Mouse (Mus musculus) intestine, embryonic 16.5 days (tissue): ENCODE results near the gene Wdr66. TPM values are rescaled to one million over a fixed set of nuclear protein-coding genes. Genes with fewer than 3 reads are reported as not detected.
A peak's percentile ranks its signal among the peaks of the same experiment; 100 is the strongest.

Experiments
- ATAC-seq: fragments of 200-750 bp; cut with Nextera tagmentation; 2 replicates; pipeline ENCODE4 v1.8.0; 2017; ENCODE audit warnings: moderate TSS enrichment, moderate library complexity
- H3K27ac ChIP-seq: fragments of 300-500 bp; sonication (generic); 2 replicates; pipeline ENCODE4 v1.5.1; 2014; ENCODE audit warnings: mild to moderate bottlenecking, low read length
- H3K27me3 ChIP-seq: fragments of 300-500 bp; sonication (generic); replicated peaks from 2 replicates; pipeline ENCODE4 v1.6.1; 2014; ENCODE audit warnings: low read length, control low read depth, mixed read lengths; ENCODE audit not compliant: control insufficient read depth, insufficient read depth
- H3K36me3 ChIP-seq: fragments of 300-500 bp; sonication (generic); 2 replicates; pipeline ENCODE4 v1.6.1; 2014; ENCODE audit warnings: low read length, control low read depth; ENCODE audit not compliant: control insufficient read depth, insufficient read depth
- H3K4me1 ChIP-seq: fragments of 300-500 bp; sonication (generic); 2 replicates; pipeline ENCODE4 v1.6.1; 2014; ENCODE audit warnings: low read length, control low read depth, mixed read lengths; ENCODE audit not compliant: control insufficient read depth, insufficient read depth
- H3K4me2 ChIP-seq: fragments of 300-500 bp; sonication (generic); 2 replicates; pipeline ENCODE4 v1.6.1; 2014; ENCODE audit warnings: low read depth, low read length, control low read depth
- H3K4me3 ChIP-seq: fragments of 300-500 bp; sonication (generic); 2 replicates; pipeline ENCODE4 v1.5.1; 2014; ENCODE audit warnings: mild to moderate bottlenecking, low read length
- H3K9ac ChIP-seq: fragments of 300-500 bp; sonication (generic); 2 replicates; pipeline ENCODE4 v1.6.1; 2014; ENCODE audit warnings: low read depth, low read length
- H3K9me3 ChIP-seq: fragments of 300-500 bp; sonication (generic); 2 replicates; pipeline ENCODE4 v1.6.1; 2016; ENCODE audit warnings: low read length, control low read depth; ENCODE audit not compliant: control insufficient read depth
- WGBS: fragments of 180-500 bp; shearing (Covaris S2); extraction: QIAGEN DNeasy Blood & Tissue Kit; methylation state at CpG from one replicate; pipeline ENCODE4 v1.1.7; 2014; 5-methylcytosine and 5-hydroxymethylcytosine counted together
- polyA plus RNA-seq: library from polyadenylated mRNA; unstranded; fragments of >200 nt; fragmentation: Nextera tagmentation; extraction: Ambion mirVana; gene quantifications from 2 replicates; pipeline ENCODE4 v1.2.1, GENCODE M21; 2015

The Wdr66 gene
- polyA plus RNA-seq, 1 experiment from 2014 or later: 0.50 TPM

DNA sequence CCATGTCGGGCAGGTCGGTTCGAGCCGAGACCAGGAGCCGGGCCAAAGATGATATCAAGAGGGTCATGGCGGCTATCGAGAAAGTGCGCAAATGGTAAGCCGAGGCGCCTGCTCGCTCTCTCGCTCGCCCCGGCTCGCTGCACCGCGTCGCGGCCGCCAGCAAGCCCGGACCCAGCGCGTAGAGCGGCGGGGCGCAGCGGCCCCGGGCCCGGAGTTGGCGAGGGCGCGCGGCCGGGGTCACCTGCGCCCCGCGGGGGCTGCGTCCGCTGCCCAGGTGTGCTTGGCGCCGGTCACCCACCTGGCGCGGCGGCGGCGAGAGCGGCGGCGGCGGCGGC, 92.7 kb downstream of the Wdr66 start:
- H3K27me3 ChIP-seq: no peaks in the 10 kb centered on the region
- no peaks in the 10 kb centered on the region for H3K9me3 ChIP-seq
- peak; percentile 31 for ATAC-seq
- H3K4me1 ChIP-seq: peaks cover 17% of the 10 kb centered on the region
- H3K4me2 ChIP-seq: peak overlapping the region; percentile 79
- H3K9ac ChIP-seq: peak overlapping the region; percentile 96
- WGBS: under 1% methylated on average over 46 of the region's 51 CpGs
- no peaks in the 10 kb centered on the region for H3K36me3 ChIP-seq
- H3K4me3 ChIP-seq: peak overlapping the region; percentile 89
- H3K27ac ChIP-seq: peak overlapping the region; percentile 97

DNA sequence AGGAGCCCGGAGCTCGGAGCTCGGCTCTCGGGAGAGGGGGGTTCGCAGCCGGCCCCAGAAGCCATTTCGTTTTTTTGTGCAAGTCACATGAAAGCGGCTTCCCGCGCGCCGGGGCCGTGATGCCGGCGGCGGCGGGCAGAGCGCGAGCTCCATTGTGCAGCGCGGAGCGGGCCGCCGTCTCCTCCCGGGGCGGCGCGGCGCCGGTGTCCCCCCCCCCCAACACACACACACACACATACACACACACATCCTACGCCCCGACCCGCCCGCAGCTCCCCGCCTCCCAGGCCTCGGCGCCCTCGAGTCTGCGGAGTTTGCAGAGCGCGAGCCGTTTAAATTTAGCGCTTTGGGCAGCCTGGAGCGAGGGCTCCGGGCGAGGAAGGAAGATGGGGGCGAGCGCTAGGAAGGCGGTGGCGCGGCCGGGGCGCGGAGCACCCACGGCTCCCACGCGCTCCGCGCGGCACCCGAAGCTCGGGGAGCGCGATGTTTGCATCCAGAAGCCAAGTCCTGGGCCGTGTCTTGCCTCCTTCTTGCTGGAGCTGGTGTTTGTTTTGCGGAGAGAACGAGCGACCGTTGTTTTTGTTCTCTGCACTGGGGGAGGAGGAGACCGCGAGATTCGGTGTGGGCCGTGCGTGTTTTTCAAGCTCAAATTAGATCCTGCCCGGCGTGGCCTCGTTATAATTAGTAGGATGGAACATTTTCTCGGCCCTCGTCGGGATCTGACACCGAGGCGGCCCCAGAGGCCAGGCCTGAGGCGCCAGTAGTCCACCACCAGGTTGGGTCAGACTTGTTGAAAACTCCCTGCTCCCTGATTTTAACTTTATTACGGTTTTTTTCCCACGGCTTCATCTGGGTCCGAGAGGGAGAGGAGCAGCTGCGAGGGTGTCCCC, 93.3 kb downstream of the Wdr66 start:
- H3K27ac ChIP-seq: peak overlapping the region; percentile 97
- H3K4me1 ChIP-seq: peaks cover 17% of the 10 kb centered on the region
- peak overlapping the region; percentile 96 for H3K9ac ChIP-seq
- H3K27me3 ChIP-seq: no peaks in the 10 kb centered on the region
- H3K4me3 ChIP-seq: peak overlapping the region; percentile 89
- H3K9me3 ChIP-seq: no peaks in the 10 kb centered on the region
- ATAC-seq: peak; percentile 44
- H3K4me2 ChIP-seq: peak overlapping the region; percentile 79
- under 1% methylated on average over 72 of the region's 87 CpGs for WGBS
- no peaks in the 10 kb centered on the region for H3K36me3 ChIP-seq

DNA sequence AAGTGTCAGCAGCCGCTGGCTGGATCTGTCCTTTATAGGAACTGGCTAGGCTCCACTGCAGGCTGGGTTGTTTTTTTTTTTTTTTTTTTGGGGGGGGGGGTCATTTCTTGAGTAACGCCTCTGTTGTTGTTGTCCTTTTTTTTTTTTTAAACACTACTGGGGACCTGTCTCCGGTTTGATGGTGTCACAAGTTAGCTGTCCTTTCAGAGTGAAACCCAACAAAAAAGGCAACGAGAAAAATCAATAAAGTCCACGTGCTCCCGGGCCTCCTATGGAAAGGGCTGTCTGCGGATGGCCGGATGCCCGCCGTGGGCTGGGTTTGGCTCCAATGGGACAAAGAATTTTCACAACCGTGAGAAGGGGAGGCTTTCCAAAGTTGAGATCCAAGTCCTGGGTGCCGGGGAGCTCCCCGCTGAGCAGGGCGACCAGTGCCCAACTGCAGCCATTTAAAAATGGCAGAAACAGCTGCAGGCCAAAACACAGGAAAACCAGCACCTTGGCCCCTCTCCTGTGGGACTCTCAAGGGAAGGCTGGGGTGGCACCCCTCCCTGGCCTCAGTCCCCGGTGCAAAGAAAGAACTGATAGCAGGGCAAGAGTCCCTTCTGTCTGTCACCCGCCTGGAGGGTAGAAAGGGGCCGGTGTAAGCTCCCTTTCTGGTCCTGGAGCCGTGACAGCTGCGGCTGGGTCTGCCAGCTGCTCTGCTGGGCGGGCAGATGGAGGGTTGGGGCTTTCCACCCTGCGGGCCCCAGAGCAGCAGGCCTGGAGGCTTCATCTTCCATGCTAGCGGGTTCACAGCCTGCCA, 94.2 kb downstream of the Wdr66 start:
- peak overlapping the region; percentile 79 for H3K4me2 ChIP-seq
- WGBS: 2% methylated on average over 22 of the region's 22 CpGs

DNA sequence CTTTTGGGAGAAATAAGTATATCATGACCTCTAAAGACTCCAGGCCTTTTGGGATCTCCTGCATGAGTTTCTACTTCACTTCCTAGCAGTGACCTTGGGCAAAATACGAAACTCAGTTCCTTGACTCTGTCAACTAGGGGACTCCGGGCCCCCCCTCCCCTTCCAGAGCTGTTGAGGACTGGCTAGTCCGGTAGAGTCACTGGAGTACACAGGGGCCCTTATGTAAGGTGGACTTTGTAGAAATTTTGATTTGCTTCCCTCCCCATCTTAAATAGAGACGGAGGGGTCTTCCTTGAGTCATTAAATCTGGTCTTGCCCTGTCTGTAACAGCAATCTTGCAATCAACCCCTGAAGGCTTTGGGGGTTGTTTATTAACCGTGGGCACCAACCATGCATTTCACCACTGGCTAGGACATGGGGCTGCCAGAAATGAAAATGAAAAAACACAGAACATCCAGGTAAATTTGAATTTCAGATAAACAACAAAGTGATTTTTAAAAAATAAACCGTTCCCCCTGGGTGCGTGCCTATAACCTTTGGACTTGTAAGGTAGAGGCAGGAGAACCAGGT, 94.9 kb downstream of the Wdr66 start:
- H3K36me3 ChIP-seq: no peaks in the 10 kb centered on the region
- ATAC-seq: no peak
- 45% methylated on average over 7 of the region's 7 CpGs for WGBS
- H3K9ac ChIP-seq: peak overlapping the region; percentile 68
- peak overlapping the region; percentile 97 for H3K27ac ChIP-seq
- H3K4me1 ChIP-seq: peaks cover 17% of the 10 kb centered on the region
- no peaks in the 10 kb centered on the region for H3K27me3 ChIP-seq
- peak overlapping the region; percentile 79 for H3K4me2 ChIP-seq
- peak overlapping the region; percentile 89 for H3K4me3 ChIP-seq
- H3K9me3 ChIP-seq: no peaks in the 10 kb centered on the region

More for the DNA sequence above, 94.2 kb downstream of the Wdr66 start:
- Histone ChIP-seq H3K27ac (peak overlapping the region; percentile 97), H3K4me3 (peak overlapping the region; percentile 89), H3K36me3 (no peaks in the 10 kb centered on the region), H3K4me1 (peaks cover 17% of the 10 kb centered on the region), H3K27me3 (no peaks in the 10 kb centered on the region), H3K9ac (peak overlapping the region; percentile 96), H3K9me3 (no peaks in the 10 kb centered on the region)
- ATAC-seq: peak; percentile 26

DNA sequence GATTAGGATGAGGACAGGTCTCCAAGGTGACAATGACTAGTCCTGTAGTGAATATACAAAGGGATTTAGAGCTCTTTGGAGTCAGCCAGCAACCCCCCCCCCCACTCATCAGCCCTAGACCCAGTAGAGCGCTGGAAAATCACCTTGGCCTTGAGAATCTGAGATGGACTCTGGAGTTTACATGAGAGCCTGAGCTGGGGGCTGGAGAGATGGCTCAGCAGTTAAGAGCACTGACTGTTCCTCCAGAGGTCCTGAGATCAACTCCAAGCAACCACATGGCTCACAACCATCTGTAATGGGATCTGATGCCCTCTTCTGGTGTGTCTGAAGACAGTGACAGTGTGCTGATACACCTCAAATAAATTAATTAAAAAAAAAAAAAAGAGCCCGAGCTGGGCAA, 96.1 kb downstream of the Wdr66 start:
- WGBS: 60% methylated on average over 2 of the region's 2 CpGs
- Histone ChIP-seq H3K4me3 (no peak overlapping the region), H3K36me3 (no peaks in the 10 kb centered on the region), H3K9me3 (no peaks in the 10 kb centered on the region), H3K27me3 (no peaks in the 10 kb centered on the region), H3K4me2 (no peak overlapping the region), H3K4me1 (peaks cover 17% of the 10 kb centered on the region), H3K27ac (no peak overlapping the region), H3K9ac (no peak overlapping the region)
- no peak for ATAC-seq

DNA sequence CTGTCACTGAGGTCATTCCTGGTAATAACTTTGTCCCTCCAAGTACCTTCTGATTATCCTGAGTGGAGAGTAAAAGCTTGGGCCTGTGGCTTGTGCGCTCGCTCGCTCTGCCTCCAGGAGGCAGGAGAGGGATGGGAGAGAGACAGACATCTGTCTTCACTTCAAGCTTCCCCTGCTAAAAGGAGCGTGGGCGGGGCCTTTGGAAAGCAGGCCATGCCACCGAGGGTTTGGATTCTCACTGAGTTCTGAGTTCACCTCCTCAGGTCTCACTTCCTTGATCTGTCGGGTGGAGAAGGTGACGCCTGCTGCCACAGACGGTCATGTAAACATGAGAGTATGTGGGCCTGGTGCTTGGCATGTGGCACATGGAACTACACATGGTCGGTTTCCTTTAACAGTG, 98.5 kb downstream of the Wdr66 start:
- no peak overlapping the region for H3K4me2 ChIP-seq
- WGBS: 63% methylated on average over 10 of the region's 10 CpGs
- no peak for ATAC-seq
- peaks cover 14% of the 10 kb centered on the region for H3K4me1 ChIP-seq
- H3K27me3 ChIP-seq: no peaks in the 10 kb centered on the region
- H3K9me3 ChIP-seq: no peaks in the 10 kb centered on the region
- peaks cover 3% of the 10 kb centered on the region; the same call in 1 of the 2 replicates for H3K36me3 ChIP-seq
- no peak overlapping the region for H3K9ac ChIP-seq
- H3K27ac ChIP-seq: no peak overlapping the region
- no peak overlapping the region for H3K4me3 ChIP-seq

DNA sequence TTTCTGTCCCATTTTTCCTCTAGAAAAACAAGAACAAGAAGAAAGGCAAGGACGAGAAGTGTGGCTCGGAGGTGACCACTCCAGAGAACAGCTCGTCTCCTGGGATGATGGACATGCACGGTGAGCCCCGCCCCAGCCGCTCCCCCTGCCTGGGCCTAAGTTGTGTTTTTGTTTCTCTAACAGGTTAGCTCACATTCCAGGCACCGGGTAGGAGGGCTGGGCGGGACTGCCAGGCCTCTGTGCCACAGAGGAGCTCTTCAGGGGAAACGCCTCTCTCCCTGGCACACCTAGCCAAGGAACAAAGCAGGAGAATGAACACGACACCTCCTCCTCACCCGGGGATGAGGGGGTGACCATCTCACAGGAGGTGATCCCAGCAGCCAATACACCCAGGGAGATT, 104.0 kb downstream of the Wdr66 start:
- Histone ChIP-seq H3K9me3 (no peaks in the 10 kb centered on the region), H3K27ac (no peak overlapping the region), H3K9ac (no peak overlapping the region), H3K36me3 (peaks cover 3% of the 10 kb centered on the region; the same call in 1 of the 2 replicates), H3K4me1 (no peaks in the 10 kb centered on the region), H3K4me2 (no peak overlapping the region), H3K4me3 (no peak overlapping the region), H3K27me3 (no peaks in the 10 kb centered on the region)
- no peak for ATAC-seq
- WGBS: 64% methylated on average over 11 of the region's 11 CpGs

DNA sequence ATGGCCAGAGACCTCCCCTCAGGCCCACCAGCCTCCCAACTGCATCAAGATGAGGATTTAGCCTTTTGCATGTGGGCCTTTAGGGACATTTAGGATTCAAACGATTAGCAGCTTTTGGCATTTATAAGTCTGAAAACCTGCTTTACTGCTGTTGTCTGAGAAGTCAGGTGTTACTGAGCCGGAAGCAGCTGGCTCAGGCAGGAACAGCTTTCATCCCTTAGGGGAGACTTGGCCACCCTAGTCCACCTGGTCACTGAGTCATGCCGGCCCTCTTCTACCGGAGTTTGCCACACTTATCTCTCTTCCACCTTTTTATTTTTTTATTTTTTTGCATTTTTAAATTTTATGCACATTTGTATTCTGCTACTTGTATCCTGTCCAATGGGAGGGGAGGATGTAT, 105.4 kb downstream of the Wdr66 start:
- Histone ChIP-seq H3K4me3 (no peak overlapping the region), H3K36me3 (peaks cover 6% of the 10 kb centered on the region), H3K9ac (no peak overlapping the region), H3K27ac (no peak overlapping the region), H3K4me1 (no peaks in the 10 kb centered on the region), H3K4me2 (no peak overlapping the region), H3K27me3 (no peaks in the 10 kb centered on the region), H3K9me3 (no peaks in the 10 kb centered on the region)
- no peak for ATAC-seq
- WGBS: 94% methylated on average over 4 of the region's 4 CpGs

DNA sequence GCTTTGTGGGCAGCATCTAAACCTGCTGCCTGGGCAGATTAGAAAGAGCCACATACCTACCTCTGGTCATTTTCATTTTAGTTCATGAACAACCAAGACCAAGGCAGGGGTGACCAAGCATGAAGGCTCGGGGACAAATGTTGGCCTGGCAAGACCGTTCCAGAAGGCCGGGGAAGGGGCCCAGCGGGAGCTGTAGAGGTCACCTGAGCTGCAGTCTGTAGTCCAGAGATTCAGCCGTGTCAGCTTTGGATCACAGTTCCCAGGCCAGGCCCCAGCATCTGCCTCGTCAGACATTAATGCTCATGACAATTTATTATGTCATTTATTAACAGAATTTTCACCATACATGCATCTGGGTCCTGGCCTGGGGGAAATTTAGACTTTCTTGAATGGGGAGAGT, 107.5 kb downstream of the Wdr66 start:
- Histone ChIP-seq H3K36me3 (peaks cover 6% of the 10 kb centered on the region), H3K4me1 (no peaks in the 10 kb centered on the region), H3K27me3 (no peaks in the 10 kb centered on the region), H3K9me3 (no peaks in the 10 kb centered on the region), H3K27ac (no peak overlapping the region), H3K9ac (no peak overlapping the region), H3K4me2 (no peak overlapping the region), H3K4me3 (no peak overlapping the region)
- 88% methylated on average over 6 of the region's 6 CpGs for WGBS
- no peak for ATAC-seq
